Mouse (Mus musculus): Measurements from ENCODE around the gene Nfkbil1.
"Not testable (repeated sequence)": the region's sequence is repeated elsewhere in the genome, so short reads cannot be mapped to it uniquely, and the experiment has no call there.

Gene Nfkbil1

DNA sequence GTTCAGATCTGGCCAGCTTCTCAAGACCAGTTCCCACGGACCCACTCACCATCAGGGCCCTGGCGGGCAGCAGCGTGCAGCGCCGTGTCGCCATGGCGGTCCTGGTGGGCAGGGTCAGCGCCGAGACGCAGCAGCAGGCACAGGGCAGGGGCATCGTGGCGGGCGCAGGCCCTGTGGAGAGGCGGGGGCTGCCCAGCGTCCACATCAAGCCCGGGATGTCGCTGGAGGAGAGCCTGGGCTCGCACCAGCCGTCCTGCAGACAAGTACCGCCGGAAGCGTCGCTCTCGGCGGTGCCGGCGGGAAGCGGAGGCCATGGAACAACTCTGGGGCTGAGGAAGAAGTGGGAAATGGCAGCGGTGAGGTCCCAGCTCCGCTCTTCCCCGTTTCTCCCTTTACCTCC lies 689 bp downstream of the Nfkbil1 start:
- peak in 1 of 2 experiments; percentile 70 for DNase-seq

DNA sequence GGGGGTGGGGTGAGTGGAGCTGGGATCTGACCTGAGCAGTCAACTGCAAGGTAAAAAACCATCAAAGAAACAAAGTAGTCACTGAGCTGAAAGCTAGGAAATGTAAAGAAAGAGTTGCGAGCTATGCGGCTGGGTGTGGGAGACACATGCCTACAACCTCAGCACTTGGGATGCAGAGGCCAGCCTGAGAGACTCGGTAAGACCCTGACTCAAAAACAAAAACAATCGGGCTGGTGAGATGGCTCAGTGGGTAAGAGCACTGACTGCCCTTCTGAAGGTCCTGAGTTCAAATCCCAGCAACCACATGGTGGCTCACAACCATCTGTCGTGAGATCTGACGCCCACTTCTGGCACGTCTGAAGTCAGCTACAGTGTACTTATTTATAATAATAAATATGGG lies 1.5 kb downstream of the Nfkbil1 start:
- DNase-seq: not testable (repeated sequence)

DNA sequence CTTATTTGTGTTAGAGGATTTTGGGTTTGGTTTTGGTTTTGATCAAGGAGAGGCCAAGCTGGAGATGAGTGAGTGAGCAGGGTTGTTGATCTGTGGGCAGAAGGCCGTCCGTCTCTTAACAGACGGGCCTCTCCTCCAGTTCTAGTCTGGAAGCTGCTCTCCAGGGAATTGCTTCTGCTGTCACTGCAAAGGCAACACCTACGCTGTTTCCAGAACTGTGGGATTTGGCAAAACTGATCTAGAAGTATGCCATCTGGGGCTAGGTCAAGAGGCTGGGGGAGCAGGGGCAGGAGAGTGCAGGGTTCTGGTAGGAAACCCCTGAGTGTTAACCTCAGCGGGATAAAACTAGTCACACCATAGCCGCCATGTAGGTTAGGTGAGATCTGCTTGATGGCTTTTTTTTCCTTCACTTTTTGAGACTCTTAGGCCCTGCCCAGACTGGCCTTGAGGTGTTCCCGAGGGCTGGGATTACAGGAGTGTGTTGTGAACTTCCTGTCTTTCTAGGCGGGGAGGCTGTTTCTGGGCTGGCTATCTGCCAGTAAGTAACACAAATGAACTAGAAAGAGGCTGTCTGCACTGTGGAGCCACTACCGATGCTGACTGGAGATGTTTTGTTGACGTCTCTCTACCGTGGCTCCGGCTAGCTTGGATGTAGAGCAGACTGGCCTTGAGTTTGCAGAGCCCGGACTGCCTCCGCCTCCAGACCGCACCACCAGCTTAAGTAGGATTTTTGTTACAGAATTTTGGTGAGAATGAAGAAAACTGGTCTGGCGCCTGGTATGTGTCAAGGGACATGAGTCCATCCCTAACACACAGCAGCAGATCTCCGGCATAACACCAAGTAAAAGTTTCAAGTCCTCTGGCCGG lies 2.2 kb downstream of the Nfkbil1 start, which contains the start of gene Atp6v1g2:
Gene Atp6v1g2, plus strand, starts transcription at position 547 of the 867 bp plus-strand sequence.
- peak in 1 of 2 experiments; percentile 40 for DNase-seq

DNA sequence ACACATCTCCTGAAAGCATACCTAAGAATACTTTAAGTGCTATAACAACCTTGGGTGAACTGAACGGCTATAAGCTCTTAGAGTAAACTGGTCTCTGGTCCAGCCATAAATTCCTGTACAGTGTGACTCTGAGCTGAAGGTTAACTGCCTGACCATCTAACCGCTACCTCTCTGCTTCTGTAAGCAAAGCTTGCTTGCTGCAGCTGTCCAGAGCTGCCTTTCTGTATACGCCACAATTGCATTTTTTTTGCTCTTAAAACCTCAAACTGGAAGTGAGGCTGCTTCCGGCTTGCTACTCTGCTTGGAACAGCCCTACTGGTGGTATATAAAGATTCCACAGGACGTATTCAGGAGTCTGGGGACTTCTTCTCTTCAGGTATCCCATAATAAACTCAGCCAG lies 2.9 kb downstream of the Nfkbil1 start:
- peak in 1 of 2 experiments; percentile 68 for DNase-seq

DNA sequence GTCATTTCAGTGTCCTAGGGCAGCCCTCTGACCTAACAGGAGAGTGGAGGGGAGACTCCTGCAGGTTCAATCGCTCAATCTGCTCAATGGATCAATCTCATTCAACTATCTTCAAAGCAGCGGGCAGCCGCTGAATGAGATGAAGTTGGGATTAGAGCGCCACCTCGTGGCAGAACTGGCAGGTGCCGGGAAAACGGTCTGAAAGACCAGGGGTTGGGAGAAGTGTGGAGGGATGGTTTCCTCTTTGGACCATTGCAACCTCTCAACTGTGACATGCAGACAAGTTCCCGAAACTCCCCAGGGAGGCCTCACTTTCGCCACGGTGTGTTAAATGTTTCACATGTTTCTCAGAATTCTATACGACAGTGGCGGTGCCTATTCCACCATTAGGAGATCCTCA lies 3.5 kb downstream of the Nfkbil1 start:
- peak; percentile 85 to 89 for DNase-seq

DNA sequence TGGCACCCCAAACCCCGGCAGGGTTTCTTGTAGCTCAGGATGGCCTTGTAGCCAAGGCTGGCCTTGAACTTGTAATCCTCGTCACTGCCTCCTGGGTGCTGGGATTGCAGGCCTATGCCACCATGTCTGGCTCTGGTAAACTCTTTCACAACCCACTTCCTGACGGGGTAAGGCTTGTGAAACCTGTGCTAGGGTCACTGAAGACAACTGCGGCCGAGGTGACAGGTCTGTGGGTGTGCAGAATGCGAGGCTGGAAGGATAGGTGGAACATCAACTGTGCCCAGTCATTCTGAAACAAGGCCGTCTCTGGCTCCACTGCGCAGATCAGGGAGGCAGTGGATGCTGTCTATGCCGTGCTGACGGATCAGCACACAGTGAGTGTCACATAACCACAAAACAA lies 4.6 kb downstream of the Nfkbil1 start:
- DNase-seq: no peak

DNA sequence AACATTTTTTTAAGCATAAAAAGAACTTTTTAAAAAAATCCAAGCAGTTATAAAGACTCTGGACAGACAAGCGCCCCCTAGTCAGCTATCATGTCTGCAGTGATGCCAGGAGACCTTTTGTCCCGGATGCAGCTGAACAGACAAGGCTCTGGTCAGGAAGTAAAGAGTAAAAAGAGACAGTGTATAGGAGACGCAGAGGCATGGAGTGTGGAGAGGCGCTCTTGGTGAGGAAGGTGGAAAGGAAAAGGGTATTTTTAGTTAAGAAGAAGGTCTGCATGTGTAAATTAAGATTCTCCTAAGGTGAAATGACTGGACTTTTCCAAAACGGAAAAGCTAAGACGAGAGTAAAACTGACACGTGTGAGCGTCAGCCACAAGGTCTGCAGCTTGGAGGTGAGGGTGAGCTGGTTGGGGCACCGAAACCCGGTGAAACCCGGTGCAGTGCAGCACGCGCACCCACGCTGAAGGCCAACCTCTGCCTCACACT lies 9.0 kb downstream of the Nfkbil1 start:
- peak; percentile 51 to 57 for DNase-seq

DNA sequence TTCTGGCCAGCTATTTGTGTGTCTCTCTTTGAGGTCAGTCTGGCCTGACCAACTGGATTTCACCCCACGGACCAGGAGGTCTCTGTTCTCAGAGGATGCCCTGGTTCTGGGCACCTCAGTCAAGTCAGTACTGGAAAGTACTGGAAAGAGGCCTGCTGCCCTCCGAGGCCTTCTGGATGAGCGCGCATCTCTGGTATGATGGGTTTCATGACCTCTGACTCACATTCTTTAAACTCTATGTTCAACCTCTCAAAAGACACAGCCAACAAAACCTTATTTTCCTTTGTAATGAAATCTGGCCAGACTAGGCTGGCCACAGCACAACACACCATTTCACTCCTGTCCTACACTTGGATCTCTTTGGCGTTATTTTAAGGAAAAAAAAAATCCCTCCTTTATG lies 10.1 kb downstream of the Nfkbil1 start:
- no peak for DNase-seq

DNA sequence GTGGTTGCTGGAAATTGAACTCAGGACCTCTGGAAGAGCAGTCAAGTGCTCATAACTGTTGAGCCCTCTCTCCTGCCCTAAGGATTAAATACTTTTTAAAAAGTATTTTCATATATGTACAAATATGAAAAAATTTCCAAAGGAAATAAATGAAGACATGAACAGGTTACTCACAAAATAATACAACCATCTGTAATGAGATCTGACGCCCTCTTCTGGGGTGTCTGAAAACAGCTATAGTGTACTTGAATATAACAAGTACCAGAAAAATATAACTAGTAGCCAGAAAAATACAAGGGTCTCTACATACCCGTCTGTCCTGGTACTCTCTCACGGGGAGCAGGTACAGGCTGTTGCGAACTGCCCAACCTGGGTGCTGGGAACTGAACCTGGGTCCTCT lies 11.0 kb downstream of the Nfkbil1 start:
- DNase-seq: peak in 1 of 2 experiments; percentile 18

DNA sequence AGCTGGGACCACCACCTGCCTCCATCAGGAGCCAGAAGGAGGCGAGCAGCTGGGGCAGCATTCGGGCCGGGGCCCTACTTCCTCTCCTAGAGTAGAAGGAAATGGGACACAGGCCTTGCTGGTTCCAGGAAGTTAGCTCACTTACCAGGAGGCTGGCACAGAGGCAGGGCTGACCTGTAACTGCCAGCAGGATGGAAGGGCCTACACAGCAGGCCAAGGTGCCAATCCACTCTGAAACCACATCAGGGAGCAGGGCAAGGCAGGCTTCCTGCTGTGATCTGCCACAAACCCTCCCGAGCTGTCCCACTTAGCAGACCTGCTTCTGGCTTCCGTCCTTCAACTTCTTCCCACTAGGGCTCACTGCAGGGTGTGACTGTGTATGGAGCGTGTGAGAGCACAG lies 13.3 kb downstream of the Nfkbil1 start:
- peak; percentile 65 to 77 for DNase-seq

DNA sequence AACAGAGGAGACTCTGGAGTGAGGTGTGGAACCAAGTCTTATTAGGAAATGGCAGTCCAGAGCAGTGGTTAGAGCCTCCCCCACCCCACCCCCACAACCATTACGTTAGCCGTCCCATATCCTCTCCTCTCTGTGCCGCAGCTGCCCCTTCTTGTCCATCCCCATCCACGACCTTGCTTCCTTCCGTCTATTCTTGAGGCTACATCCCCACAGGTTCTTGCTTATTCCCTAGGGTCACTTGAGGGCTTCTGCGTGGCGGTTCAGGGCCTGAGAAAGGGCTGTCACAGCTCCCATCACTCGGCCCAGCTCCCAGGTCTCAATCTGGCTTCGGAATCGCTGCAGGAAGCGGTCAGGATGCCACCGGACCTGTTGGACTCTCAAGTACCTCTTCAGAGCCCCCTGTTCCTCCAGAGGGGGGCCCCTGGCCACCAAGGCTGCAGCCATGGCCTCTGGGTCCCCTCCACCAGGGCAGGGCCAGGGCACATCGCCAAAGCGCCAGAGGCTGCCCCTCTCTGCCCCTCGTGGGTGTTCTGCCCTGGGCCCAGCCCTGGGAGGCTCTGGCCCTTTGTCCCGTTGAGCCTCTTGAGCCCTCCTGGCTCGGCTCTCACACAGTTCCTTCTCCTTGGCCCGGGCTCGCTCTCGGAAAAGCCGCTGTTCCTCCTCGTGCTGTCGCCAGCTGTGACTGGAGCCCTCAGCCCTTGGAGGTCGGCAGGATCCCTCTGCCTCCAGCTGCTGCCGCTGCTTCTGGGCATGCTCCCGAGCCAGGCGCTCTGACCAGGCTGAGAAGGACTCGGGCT lies 15.2 kb downstream of the Nfkbil1 start, which contains the start of gene Gm16181:
Gene Gm16181, plus strand, starts transcription at position 679 of the 797 bp plus-strand sequence.
- peak in 1 of 2 experiments; percentile 47 for DNase-seq

DNA sequence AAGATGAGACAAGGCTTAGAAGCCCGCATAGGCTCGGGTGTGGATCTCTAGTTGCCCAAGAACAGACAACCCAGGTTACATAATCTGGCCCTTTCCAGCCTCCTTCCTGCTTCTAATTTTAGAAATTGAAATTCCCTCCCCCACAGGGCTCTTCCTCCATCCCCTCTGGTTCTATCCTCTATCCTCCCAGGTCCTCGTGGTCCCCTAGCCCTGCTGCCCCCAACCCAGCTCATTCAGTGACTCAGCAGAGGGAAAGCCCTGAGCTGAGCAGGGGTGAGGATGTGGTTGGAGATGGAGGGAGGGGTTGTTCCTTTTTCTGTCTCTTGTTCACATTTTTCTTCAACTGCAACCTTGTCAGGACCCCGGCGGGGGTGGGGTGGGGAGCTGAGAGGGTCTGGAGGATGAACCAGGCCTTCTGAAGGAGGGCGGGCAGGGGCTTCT lies 16.0 kb downstream of the Nfkbil1 start:
- peak; percentile 65 to 83 for DNase-seq

DNA sequence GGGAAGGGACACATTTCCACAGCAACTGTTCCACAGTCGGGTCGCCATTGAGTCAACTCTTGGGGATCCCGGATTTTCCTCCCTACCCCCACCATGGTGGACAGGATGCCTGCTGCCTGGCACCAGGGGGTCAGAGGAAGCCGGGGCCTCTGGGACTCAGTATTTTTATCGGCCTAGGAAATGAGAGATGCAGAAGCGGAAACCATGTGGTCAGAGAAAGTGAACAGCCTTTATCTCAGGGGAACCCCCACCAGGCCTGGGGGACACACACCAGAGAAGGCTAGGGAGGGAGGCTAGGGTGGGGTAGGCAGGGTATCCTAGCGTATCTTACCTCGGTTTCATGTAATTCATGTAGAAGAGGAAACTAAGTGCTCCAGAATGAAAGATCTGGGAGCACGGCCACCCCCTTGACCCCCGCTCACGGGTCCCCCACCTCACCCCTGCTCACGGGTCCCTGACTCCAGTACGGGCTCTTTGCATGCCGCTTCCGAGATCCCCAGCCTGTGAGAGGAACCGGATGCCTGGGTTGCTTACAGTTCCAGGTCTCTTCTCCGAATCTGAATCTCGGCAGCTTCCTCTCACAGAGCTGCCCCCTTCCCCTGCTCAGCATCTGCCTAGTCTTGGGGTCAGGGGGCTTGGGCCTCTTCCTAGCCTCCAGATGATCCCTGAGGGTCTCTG lies 16.9 kb downstream of the Nfkbil1 start:
- peak in 1 of 2 experiments; percentile 58 for DNase-seq

DNA sequence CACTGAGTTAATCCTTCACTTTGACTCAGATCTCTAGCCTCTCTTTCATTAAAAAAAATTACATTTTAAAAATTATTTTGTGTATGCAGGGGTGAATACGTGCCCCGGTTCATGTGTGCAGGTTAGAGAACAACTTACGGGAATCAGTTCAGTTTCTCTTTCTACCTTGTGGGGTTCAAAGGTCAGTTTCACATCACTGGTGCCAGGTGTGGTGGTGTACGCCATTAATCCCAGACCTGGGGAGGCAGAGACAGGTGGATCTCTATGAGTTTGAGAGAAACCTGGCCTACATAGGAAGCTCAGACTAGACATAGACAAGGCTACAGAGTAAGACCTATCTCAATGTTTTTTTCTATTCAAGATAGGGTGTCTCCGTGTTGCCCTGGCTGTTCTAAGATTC lies 22.5 kb downstream of the Nfkbil1 start:
- DNase-seq: no peak

DNA sequence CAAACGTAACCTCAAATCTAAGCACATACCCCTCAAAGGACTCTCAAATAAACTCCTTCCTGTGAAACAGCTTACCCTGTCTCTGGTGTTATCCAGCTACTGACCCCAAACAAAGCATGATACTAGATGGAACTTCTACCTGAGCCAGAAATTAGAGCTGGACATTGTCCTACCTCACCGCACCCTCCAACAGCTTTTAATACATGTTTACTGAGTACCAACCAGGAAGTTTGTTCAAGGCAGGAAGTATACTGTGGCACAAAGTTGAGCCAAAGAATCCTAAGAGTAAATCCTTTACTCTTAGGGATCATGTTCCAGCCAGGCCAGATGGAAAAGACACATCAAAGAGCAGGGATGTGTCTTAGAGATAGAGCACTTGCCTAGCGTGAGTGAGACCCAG lies 25.0 kb downstream of the Nfkbil1 start:
- no peak for DNase-seq

DNA sequence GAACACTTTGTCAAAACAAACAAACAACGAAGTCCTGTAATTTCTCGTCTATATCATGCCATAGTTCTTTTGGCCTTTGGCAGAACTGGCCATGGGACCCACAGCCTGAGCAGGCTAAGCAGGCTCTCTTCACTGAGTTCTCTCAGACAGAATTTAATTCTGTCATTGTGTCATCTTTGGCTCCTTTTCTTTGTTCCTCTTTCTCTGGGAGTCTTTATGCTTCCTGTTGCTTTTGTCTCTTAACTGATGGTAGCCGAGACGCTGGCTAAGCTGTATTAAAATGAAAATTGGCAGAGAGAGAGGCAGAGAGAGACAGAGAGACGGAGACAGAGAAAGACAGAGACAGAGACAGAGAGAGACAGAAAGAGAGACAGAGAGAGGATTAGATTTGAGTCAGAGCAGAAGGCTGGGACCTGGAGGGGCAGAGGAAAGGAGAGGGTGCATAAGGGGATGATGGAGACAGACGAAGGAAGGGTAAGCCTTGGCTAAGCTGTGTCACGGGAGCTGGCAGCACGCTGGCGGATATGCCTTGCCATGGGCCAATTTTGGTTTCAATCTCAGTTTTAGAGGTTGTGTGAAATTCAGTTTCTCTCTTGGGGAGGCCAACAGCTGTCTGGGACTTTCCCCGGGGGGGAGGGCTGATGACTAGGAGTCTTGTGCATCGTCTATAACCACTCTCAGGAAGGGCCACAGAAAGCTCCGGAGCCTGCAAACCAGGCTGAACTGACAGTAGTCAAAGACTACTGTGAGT lies 25.6 kb downstream of the Nfkbil1 start:
- DNase-seq: peak in 1 of 2 experiments; percentile 45

DNA sequence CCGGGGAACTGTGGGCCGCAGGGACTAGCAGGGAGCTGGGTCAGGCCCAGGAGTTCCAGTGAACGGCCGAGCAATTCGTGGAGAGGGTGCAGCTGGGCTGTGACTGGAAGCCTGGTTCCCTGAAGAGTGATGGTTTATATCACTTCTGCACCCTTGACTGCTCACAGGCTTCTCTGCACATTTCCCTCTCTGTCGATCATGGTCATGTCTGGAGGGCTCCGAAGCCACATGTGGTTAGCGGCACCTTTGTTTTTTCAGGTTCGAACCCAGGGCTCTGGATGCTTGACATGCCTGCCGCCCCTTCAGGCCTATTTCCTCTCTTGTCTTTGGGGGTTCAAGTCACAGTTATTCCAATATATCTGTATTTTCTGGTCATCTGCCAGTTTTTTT lies 30.2 kb downstream of the Nfkbil1 start:
- no peak for DNase-seq

DNA sequence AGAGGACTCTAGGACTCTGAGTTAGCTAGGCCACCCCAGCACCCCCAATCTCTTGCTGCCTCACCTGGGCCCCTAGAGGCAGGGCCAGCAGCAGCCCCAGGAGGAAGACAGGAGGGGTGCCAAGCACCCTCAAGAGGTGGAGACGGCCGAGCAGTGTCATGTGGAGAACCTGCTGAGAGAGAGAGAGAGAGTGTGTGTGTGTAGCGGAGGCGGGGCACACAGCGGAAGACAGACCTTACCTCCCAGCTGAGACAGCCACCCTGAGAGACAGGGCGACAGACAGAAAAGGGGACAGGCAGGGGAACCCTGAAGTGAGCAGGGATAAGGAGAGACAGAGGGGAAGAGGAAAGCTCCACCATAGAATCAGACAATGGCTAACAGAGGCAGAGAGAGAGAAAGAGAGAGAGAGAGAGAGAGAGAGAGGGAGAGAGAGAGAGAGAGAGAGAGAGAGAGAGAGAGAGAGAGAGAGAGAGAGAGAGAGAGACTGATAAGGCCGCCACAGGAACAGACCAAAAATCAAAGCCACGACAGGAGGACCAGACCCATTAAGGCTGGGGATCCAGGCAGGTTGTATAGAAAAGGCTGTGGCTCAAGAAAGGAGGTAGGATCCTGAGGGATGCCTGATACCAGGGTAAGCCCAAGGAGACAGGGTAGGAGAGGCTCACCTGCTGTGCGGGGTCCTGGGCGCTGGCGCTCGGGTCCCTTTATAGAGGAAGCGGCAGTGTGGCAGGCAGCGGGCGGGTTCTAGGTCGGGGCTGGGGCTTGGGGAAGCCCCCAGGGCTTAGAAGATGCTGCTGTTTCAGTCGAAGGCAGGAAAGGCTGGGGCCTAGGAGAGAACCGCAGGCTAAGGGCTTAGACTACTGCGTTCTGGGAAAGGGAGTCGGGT lies 30.9 kb downstream of the Nfkbil1 start, which contains the start of gene Lta:
Gene Lta, minus strand, starts transcription at position 858 of the 886 bp plus-strand sequence.
- peak; percentile 76 to 87 for DNase-seq

DNA sequence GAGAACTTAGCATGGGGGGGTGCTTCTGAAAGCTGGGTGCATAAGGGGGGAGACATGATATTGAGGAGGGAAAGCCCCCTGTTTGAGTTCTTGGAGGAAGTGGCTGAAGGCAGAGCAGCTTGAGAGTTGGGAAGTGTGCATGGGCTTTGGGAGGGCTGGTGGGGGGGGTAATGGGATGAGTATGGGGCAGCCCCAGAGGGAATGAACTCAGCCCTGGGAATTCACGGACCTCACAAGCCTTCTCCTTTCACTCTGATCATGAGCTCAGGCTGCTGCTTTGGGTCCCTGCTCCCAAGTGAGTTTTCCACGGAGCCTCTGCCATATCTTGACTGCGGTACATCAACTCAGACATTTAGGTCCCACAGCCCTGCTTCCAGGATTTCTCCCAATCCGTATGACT lies 33.1 kb downstream of the Nfkbil1 start:
- DNase-seq: peak in 1 of 2 experiments; percentile 13

DNA sequence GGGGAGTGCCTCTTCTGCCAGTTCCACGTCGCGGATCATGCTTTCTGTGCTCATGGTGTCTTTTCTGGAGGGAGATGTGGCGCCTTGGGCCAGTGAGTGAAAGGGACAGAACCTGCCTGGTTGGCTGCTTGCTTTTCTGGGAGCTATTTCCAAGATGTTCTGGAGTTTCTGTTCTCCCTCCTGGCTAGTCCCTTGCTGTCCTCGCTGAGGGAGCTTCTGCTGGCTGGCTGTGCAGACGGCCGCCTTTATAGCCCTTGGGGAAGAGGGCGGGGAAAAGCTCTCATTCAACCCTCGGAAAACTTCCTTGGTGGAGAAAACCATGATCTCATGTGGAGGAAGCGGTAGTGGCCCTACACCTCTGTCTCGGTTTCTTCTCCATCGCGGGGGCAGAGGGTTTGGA lies 33.8 kb downstream of the Nfkbil1 start, which contains the start of gene Tnf:
Gene Tnf, minus strand, starts transcription at position 221 of the 400 bp plus-strand sequence.
- DNase-seq: peak; percentile 70 to 78

DNA sequence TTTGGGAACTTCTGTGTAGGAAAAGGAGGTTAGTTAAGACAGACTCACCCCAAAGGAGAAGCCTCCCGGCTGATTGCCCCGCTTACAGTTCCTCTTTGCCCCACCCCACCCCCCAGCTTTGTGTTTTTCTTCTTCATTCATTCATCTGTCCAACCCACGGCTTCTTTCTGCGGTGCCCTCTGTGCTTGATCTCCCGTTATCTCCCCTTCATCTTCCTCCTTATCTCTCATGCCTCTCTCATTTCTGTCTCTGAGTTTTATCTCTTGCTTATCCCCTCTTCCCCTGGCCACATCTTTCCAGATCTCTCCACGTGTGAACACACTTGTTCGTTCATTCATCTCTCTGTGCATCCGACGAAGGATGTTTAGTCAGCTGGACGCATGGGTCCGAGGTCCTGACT lies 34.5 kb downstream of the Nfkbil1 start:
- peak in 1 of 2 experiments; percentile 36 for DNase-seq

All from thymus, postnatal 36 days (tissue).